Mouse (Mus musculus): ENCODE results near the gene Tmem104.

Tmem104 gene

GRCm38 (mm10) chr11:115285282-115285681 is 98.0 kb downstream of the Tmem104 start:
- no peak for DNase-seq

DNA sequence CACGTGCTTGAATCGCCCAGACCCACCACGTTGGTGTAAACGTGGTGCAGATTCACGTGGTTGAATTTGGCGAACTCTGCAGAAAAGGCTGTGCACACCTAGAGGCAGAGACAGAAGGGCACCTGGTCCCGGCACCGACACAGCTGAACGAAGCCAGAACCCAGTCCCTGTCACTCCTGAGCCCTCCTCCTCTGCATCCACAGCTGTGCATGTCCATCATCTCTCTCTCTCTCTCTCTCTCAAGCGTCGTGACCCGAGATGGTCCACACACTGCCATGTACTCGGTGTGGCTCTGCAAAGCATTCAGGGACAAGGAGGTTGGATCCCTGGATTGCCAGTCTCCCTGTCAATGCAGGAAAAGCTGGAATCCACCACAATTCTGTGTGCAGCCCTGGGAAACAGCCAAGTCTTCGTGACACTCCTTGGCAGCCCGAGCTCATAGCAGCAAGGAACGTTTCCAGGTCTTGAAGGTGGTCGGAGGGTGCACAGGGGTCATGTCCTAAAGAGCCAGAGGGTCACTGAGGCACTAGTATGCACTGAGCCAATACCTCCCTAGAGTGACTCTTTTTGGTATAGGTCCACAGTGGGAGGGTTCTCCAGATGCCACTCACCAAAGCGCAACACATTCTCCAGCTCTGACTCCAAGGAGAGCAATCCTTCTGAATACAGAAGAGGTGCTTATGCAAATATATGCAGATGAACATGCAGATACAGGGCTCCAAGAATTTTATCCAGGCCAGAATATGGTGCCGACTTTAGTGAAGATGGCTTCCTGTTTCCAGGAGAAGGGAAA is 99.1 kb downstream of the Tmem104 start:
- DNase-seq, result no peak

- DNase-seq, result no peak
These were observed 100.1 kb downstream of the Tmem104 start for GRCm38 (mm10) chr11:115287386-115287785.

GRCm38 (mm10) chr11:115288305-115288704 is 101.0 kb downstream of the Tmem104 start:
- DNase-seq, result no peak

GRCm38 (mm10) chr11:115289885-115290284 is 102.6 kb downstream of the Tmem104 start:
- no peak for DNase-seq

DNA sequence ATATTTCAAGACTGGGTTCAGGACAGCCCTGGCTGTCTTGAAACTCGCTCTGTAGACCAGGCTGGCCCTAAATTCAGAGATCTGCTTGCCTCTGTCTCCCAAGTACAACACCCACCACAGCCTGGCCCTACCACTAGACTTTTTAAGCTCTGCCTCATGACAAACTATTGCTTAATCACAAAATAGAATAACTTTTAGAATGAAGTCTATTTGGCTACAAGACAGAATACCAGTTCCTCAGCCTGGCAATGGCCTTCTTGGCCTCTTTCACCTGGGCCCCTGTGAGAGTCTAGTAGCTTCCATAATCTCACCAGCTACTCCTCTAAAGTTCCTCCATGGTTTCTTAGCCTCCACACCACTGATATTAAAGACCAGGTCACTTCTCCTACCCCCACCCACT is 103.0 kb downstream of the Tmem104 start:
- DNase-seq, result no peak

- DNase-seq, result peak; percentile 80
These were observed 103.6 kb downstream of the Tmem104 start for GRCm38 (mm10) chr11:115290919-115291318.

GRCm38 (mm10) chr11:115291503-115291902 is 104.2 kb downstream of the Tmem104 start:
- no peak for DNase-seq

DNA sequence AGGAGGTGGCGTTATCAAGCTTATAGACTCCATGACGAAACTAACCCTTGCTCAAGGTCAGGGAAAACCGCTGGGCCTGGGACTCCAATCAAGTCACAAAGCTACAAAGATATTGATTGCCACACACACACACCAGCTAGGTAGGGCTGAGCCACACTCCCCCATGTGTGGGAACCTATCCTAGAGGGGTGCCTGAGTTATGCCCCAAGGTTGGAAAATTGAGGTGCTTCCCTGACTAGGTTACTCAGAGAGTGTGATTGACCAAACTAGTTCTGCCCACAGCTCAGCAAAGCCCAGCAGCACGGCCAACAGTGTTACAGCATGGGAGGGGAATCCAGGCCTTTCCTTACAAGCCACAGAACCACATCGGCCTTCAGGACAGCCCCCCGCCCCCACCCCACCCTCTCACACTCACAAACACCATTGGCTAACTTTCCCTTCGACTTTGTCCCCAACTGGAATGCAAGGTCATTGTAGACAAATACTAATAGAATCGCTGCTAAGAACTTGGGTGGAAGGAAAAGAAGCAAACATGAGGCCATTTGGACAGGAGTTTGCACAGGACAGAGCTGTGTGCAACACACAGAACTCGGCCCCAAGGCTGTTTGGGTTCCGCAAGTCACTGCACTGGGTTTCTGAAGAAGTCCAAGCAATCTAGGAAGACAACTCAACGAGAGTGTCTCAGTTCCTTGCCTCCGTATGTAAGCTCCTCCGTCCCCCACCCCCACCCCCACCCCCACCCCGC is 105.5 kb downstream of the Tmem104 start:
- no peak for DNase-seq

- no peak for DNase-seq
These were observed 108.7 kb downstream of the Tmem104 start for GRCm38 (mm10) chr11:115295939-115296338.
